Mouse (Mus musculus) stomach, embryonic 15.5 days (tissue): ENCODE data around the gene Gm21973. TPM values are rescaled to one million over a fixed set of nuclear protein-coding genes. Genes with fewer than 3 reads are reported as not detected.
A peak's percentile ranks its signal among the peaks of the same experiment; 100 is the strongest.

Experiments
- ATAC-seq: fragments of 200-750 bp; cut with Nextera tagmentation; 2 replicates; pipeline ENCODE4 v1.8.0; 2017; ENCODE audit warnings: low read depth, moderate number of reproducible peaks, moderate TSS enrichment; ENCODE audit not compliant: insufficient read depth, low FRiP score
- H3K27ac ChIP-seq: fragments of 300-500 bp; sonication (generic); 2 replicates; pipeline ENCODE4 v1.5.1; 2015; ENCODE audit warnings: mild to moderate bottlenecking, inconsistent platforms
- H3K27me3 ChIP-seq: fragments of 300-500 bp; sonication (generic); replicated peaks from 2 replicates; pipeline ENCODE4 v1.6.1; 2015; ENCODE audit warnings: inconsistent platforms
- H3K36me3 ChIP-seq: fragments of 300-500 bp; sonication (generic); 2 replicates; pipeline ENCODE4 v1.6.1; 2015; ENCODE audit warnings: inconsistent platforms
- H3K4me1 ChIP-seq: fragments of 300-500 bp; sonication (generic); 2 replicates; pipeline ENCODE4 v1.6.1; 2015; ENCODE audit warnings: inconsistent platforms
- H3K4me2 ChIP-seq: fragments of 300-500 bp; sonication (generic); 2 replicates; pipeline ENCODE4 v1.6.1; 2015; ENCODE audit warnings: mild to moderate bottlenecking, inconsistent platforms
- H3K4me3 ChIP-seq: fragments of 300-500 bp; sonication (generic); replicated peaks from 2 replicates; pipeline ENCODE4 v1.5.1; 2015; ENCODE audit warnings: inconsistent platforms
- H3K9ac ChIP-seq: fragments of 300-500 bp; sonication (generic); 2 replicates; pipeline ENCODE4 v1.6.1; 2015; ENCODE audit warnings: inconsistent platforms
- H3K9me3 ChIP-seq: fragments of 300-500 bp; sonication (generic); 2 replicates; pipeline ENCODE4 v1.6.1; 2016; ENCODE audit warnings: inconsistent platforms
- WGBS: fragments of 180-500 bp; shearing (Covaris S2); methylation state at CpG from one replicate; pipeline ENCODE4 v1.1.7; 2015; 5-methylcytosine and 5-hydroxymethylcytosine counted together
- polyA plus RNA-seq: library from polyadenylated mRNA; unstranded; fragments of >200 nt; fragmentation: Nextera tagmentation; extraction: Ambion mirVana; gene quantifications from 2 replicates; pipeline ENCODE4 v1.2.1, GENCODE M21; 2015

Gm21973 gene
- polyA plus RNA-seq, 1 experiment from 2014 or later, result 0.46 TPM

GRCm38 (mm10) chr15:10332566-10332965, 7.4 kb downstream of the Gm21973 start:
- Histone ChIP-seq H3K9ac (no peak overlapping the region), H3K9me3 (no peaks in the 10 kb centered on the region), H3K4me1 (no peaks in the 10 kb centered on the region), H3K4me3 (no peak overlapping the region), H3K4me2 (no peak overlapping the region), H3K36me3 (no peaks in the 10 kb centered on the region), H3K27ac (no peak overlapping the region), H3K27me3 (no peaks in the 10 kb centered on the region)
- 95% methylated on average over 1 of the region's 1 CpGs for WGBS
- ATAC-seq, result no peak

- H3K4me2 ChIP-seq, result no peak overlapping the region
- H3K27me3 ChIP-seq, result no peaks in the 10 kb centered on the region
- ATAC-seq, result no peak
- no peaks in the 10 kb centered on the region for H3K9me3 ChIP-seq
- 75% methylated on average over 3 of the region's 3 CpGs for WGBS
- no peak overlapping the region for H3K27ac ChIP-seq
- H3K4me3 ChIP-seq, result no peak overlapping the region
- no peaks in the 10 kb centered on the region for H3K4me1 ChIP-seq
- H3K36me3 ChIP-seq, result no peaks in the 10 kb centered on the region
- no peak overlapping the region for H3K9ac ChIP-seq
These were observed 13.4 kb downstream of the Gm21973 start for GRCm38 (mm10) chr15:10338606-10339005.

GRCm38 (mm10) chr15:10347044-10347443, 21.9 kb downstream of the Gm21973 start:
- no peak overlapping the region for H3K9ac ChIP-seq
- 82% methylated on average over 6 of the region's 6 CpGs for WGBS
- H3K27me3 ChIP-seq, result no peaks in the 10 kb centered on the region
- no peak overlapping the region for H3K4me3 ChIP-seq
- no peaks in the 10 kb centered on the region for H3K36me3 ChIP-seq
- ATAC-seq, result no peak
- no peaks in the 10 kb centered on the region for H3K9me3 ChIP-seq
- H3K27ac ChIP-seq, result no peak overlapping the region
- no peaks in the 10 kb centered on the region for H3K4me1 ChIP-seq
- H3K4me2 ChIP-seq, result no peak overlapping the region

GRCm38 (mm10) chr15:10358039-10358948, 33.1 kb downstream of the Gm21973 start, which contains the start of gene Agxt2:
Agxt2 (plus strand) TSS chr15:10358532.
- Histone ChIP-seq H3K4me3 (no peak within 1 kb of the TSS), H3K36me3 (no peaks in the 10 kb centered on the region), H3K27me3 (no peaks in the 10 kb centered on the region), H3K9me3 (no peaks in the 10 kb centered on the region), H3K4me1 (no peaks in the 10 kb centered on the region), H3K9ac (no peak within 1 kb of the TSS), H3K4me2 (no peak within 1 kb of the TSS), H3K27ac (no peak within 1 kb of the TSS)
- ATAC-seq, result peak; percentile 50; the same call in 1 of the 2 replicates
- 63% methylated on average over 9 of the region's 9 CpGs for WGBS

- Histone ChIP-seq H3K9me3 (no peaks in the 10 kb centered on the region), H3K9ac (no peak overlapping the region), H3K36me3 (no peaks in the 10 kb centered on the region), H3K4me3 (no peak overlapping the region), H3K27ac (no peak overlapping the region), H3K4me2 (no peak overlapping the region), H3K27me3 (no peaks in the 10 kb centered on the region), H3K4me1 (no peaks in the 10 kb centered on the region)
- no peak for ATAC-seq
- 90% methylated on average over 2 of the region's 2 CpGs for WGBS
These were observed 41.2 kb downstream of the Gm21973 start for GRCm38 (mm10) chr15:10366331-10366730.

- no peaks in the 10 kb centered on the region for H3K27me3 ChIP-seq
- H3K4me3 ChIP-seq, result no peak overlapping the region
- no peaks in the 10 kb centered on the region for H3K9me3 ChIP-seq
- no peak overlapping the region for H3K4me2 ChIP-seq
- no peaks in the 10 kb centered on the region for H3K36me3 ChIP-seq
- H3K27ac ChIP-seq, result no peak overlapping the region
- H3K9ac ChIP-seq, result no peak overlapping the region
- ATAC-seq, result no peak
- no peaks in the 10 kb centered on the region for H3K4me1 ChIP-seq
- WGBS, result 42% methylated on average over 3 of the region's 3 CpGs
These were observed 50.2 kb downstream of the Gm21973 start for GRCm38 (mm10) chr15:10375404-10375803.

GRCm38 (mm10) chr15:10378338-10378959, 53.3 kb downstream of the Gm21973 start:
- Histone ChIP-seq H3K27ac (no peak overlapping the region), H3K9me3 (no peaks in the 10 kb centered on the region), H3K27me3 (no peaks in the 10 kb centered on the region), H3K4me1 (no peaks in the 10 kb centered on the region), H3K4me3 (no peak overlapping the region), H3K4me2 (no peak overlapping the region), H3K36me3 (no peaks in the 10 kb centered on the region), H3K9ac (no peak overlapping the region)
- no peak for ATAC-seq
- WGBS, result 79% methylated on average over 4 of the region's 4 CpGs

- 83% methylated on average over 3 of the region's 3 CpGs for WGBS
- Histone ChIP-seq H3K36me3 (no peaks in the 10 kb centered on the region), H3K9me3 (no peaks in the 10 kb centered on the region), H3K27ac (no peak overlapping the region), H3K9ac (no peak overlapping the region), H3K4me2 (no peak overlapping the region), H3K4me3 (no peak overlapping the region), H3K4me1 (no peaks in the 10 kb centered on the region), H3K27me3 (no peaks in the 10 kb centered on the region)
- ATAC-seq, result no peak
These were observed 54.7 kb downstream of the Gm21973 start for GRCm38 (mm10) chr15:10379757-10380458.

- H3K4me1 ChIP-seq, result no peaks in the 10 kb centered on the region
- ATAC-seq, result no peak
- WGBS, result 80% methylated on average over 2 of the region's 2 CpGs
- H3K4me2 ChIP-seq, result no peak overlapping the region
- no peaks in the 10 kb centered on the region for H3K36me3 ChIP-seq
- H3K27me3 ChIP-seq, result no peaks in the 10 kb centered on the region
- H3K9me3 ChIP-seq, result no peaks in the 10 kb centered on the region
- H3K9ac ChIP-seq, result no peak overlapping the region
- H3K27ac ChIP-seq, result no peak overlapping the region
- no peak overlapping the region for H3K4me3 ChIP-seq
These were observed 62.1 kb downstream of the Gm21973 start for GRCm38 (mm10) chr15:10387263-10387662.

GRCm38 (mm10) chr15:10399795-10400194, 74.6 kb downstream of the Gm21973 start:
- 45% methylated on average over 2 of the region's 2 CpGs for WGBS
- H3K27me3 ChIP-seq, result no peaks in the 10 kb centered on the region

GRCm38 (mm10) chr15:10400415-10400814, 75.2 kb downstream of the Gm21973 start:
- ATAC-seq, result no peak
- H3K27me3 ChIP-seq, result no peaks in the 10 kb centered on the region
- WGBS, result 61% methylated on average over 3 of the region's 3 CpGs
- H3K27ac ChIP-seq, result no peak overlapping the region
- no peaks in the 10 kb centered on the region for H3K36me3 ChIP-seq
- no peak overlapping the region for H3K9ac ChIP-seq
- no peaks in the 10 kb centered on the region for H3K9me3 ChIP-seq
- H3K4me1 ChIP-seq, result no peaks in the 10 kb centered on the region
- no peak overlapping the region for H3K4me2 ChIP-seq
- no peak overlapping the region for H3K4me3 ChIP-seq

More at GRCm38 (mm10) chr15:10399795-10400194, 74.6 kb downstream of the Gm21973 start:
- no peaks in the 10 kb centered on the region for H3K36me3 ChIP-seq
- no peak overlapping the region for H3K4me3 ChIP-seq
- no peaks in the 10 kb centered on the region for H3K4me1 ChIP-seq
- ATAC-seq, result peak; percentile 63; the same call in 1 of the 2 replicates
- H3K9ac ChIP-seq, result no peak overlapping the region
- no peak overlapping the region for H3K4me2 ChIP-seq
- no peak overlapping the region for H3K27ac ChIP-seq
- H3K9me3 ChIP-seq, result no peaks in the 10 kb centered on the region

GRCm38 (mm10) chr15:10409842-10410241, 84.7 kb downstream of the Gm21973 start:
- Histone ChIP-seq H3K4me2 (no peak overlapping the region), H3K4me3 (no peak overlapping the region), H3K9ac (no peak overlapping the region), H3K27me3 (no peaks in the 10 kb centered on the region), H3K9me3 (no peaks in the 10 kb centered on the region), H3K4me1 (no peaks in the 10 kb centered on the region), H3K36me3 (no peaks in the 10 kb centered on the region), H3K27ac (no peak overlapping the region)
- WGBS, result 84% methylated on average over 3 of the region's 3 CpGs
- no peak for ATAC-seq
